Mouse (Mus musculus) left cerebral cortex, postnatal 36 days (tissue): ENCODE measurements around the gene Tdrd3. TPM values are rescaled to one million over a fixed set of nuclear protein-coding genes. Genes with fewer than 3 reads are reported as not detected.

Experiments
- DNase-seq, 2 experiments: peaks; one replicate each; pipeline ENCODE4 v3.0.0; 2021 to 2022; ENCODE audit warnings: low spot score in 2 of 2, mixed read lengths in 1 of 2
- intact Hi-C: fragments of 180-260 bp; cut with DNase I; formaldehyde crosslinking; loops from one replicate; pipeline ENCODE4 v1.15.1; 2025
- total RNA-seq, 2 experiments: library from RNA; stranded (reverse); gene quantifications; 2 replicates each; pipeline ENCODE4 v1.2.3; 2021

Tdrd3 gene
- 10 to 100 TPM; 24.4 to 25.8 TPM for total RNA-seq

GRCm38 (mm10) chr14:87415808-87416721 is at the start of gene Tdrd3:
Gene Tdrd3 (plus strand): TSS chr14:87416639.
- peak; percentile 95 to 97 for DNase-seq
- intact Hi-C loops, result no loop called here

- intact Hi-C loops, result no loop called here
- DNase-seq, result no peak
These were observed 49.3 kb upstream of the Tdrd3 start for GRCm38 (mm10) chr14:87367169-87367568.

- intact Hi-C loops, result no loop called here
- DNase-seq, result no peak
These were observed 33.4 kb upstream of the Tdrd3 start for GRCm38 (mm10) chr14:87383041-87383440.

GRCm38 (mm10) chr14:87384288-87385268 is 31.9 kb upstream of the Tdrd3 start:
- intact Hi-C loops, result no loop called here
- DNase-seq, result no peak

- intact Hi-C loops, result no loop called here
- DNase-seq, result no peak
These were observed 23.3 kb upstream of the Tdrd3 start for GRCm38 (mm10) chr14:87393096-87393495.

GRCm38 (mm10) chr14:87396643-87397042 is 19.8 kb upstream of the Tdrd3 start:
- intact Hi-C loops, result no loop called here
- no peak for DNase-seq

GRCm38 (mm10) chr14:87415486-87415807 is 992 bp upstream of the Tdrd3 start:
- DNase-seq, result no peak
- intact Hi-C loops, result no loop called here

- intact Hi-C loops, result no loop called here
- peak; percentile 36 to 59 for DNase-seq
These were observed 584 bp downstream of the Tdrd3 start for GRCm38 (mm10) chr14:87416755-87417690.

GRCm38 (mm10) chr14:87417691-87418070 is 1.2 kb downstream of the Tdrd3 start:
- no peak for DNase-seq
- intact Hi-C loops, result no loop called here

GRCm38 (mm10) chr14:87419740-87420139 is 3.3 kb downstream of the Tdrd3 start:
- intact Hi-C loops, result no loop called here
- DNase-seq, result no peak

GRCm38 (mm10) chr14:87420576-87420975 is 4.1 kb downstream of the Tdrd3 start:
- no peak for DNase-seq
- intact Hi-C loops, result no loop called here

- no peak for DNase-seq
- intact Hi-C loops, result no loop called here
These were observed 6.0 kb downstream of the Tdrd3 start for GRCm38 (mm10) chr14:87422432-87422831.

- no peak for DNase-seq
- intact Hi-C loops, result no loop called here
These were observed 10.0 kb downstream of the Tdrd3 start for GRCm38 (mm10) chr14:87426297-87426922.

- intact Hi-C loops, result no loop called here
- DNase-seq, result no peak
These were observed 10.6 kb downstream of the Tdrd3 start for GRCm38 (mm10) chr14:87427032-87427431.

GRCm38 (mm10) chr14:87427659-87428289 is 11.3 kb downstream of the Tdrd3 start:
- no peak for DNase-seq
- intact Hi-C loops, result no loop called here

GRCm38 (mm10) chr14:87433390-87433915 is 17.0 kb downstream of the Tdrd3 start:
- intact Hi-C loops, result no loop called here
- DNase-seq, result no peak

- intact Hi-C loops, result no loop called here
- no peak for DNase-seq
These were observed 18.9 kb downstream of the Tdrd3 start for GRCm38 (mm10) chr14:87435382-87435781.

- intact Hi-C loops, result no loop called here
- no peak for DNase-seq
These were observed 23.3 kb downstream of the Tdrd3 start for GRCm38 (mm10) chr14:87439721-87440120.
